Mouse (Mus musculus) stomach, embryonic 14.5 days (tissue): ENCODE data around the gene Prpsap1. TPM values are rescaled to one million over a fixed set of nuclear protein-coding genes. Genes with fewer than 3 reads are reported as not detected.
"Not testable (repeated sequence)": the region's sequence is repeated elsewhere in the genome, so short reads cannot be mapped to it uniquely, and the experiment has no call there.

ENCODE experiments used
- ATAC-seq: fragments of 200-750 bp; cut with Nextera tagmentation; 2 replicates; pipeline ENCODE4 v1.8.0; 2017; ENCODE audit warnings: low read depth, moderate TSS enrichment; ENCODE audit not compliant: insufficient number of reproducible peaks, insufficient read depth, low FRiP score
- H3K27ac ChIP-seq: fragments of 300-500 bp; sonication (generic); 2 replicates; pipeline ENCODE4 v1.5.1; 2014; ENCODE audit warnings: mild to moderate bottlenecking, low read length, moderate library complexity, mixed read lengths
- H3K27me3 ChIP-seq: fragments of 300-500 bp; sonication (generic); 2 replicates; pipeline ENCODE4 v1.6.1; 2014; ENCODE audit warnings: low read length, control low read depth, mixed read lengths; ENCODE audit not compliant: control insufficient read depth, insufficient read depth
- H3K36me3 ChIP-seq: fragments of 300-500 bp; sonication (generic); 2 replicates; pipeline ENCODE4 v1.6.1; 2014; ENCODE audit warnings: mild to moderate bottlenecking, control low read depth, low read length, moderate library complexity, mixed read lengths; ENCODE audit not compliant: control insufficient read depth, insufficient read depth
- H3K4me1 ChIP-seq: fragments of 300-500 bp; sonication (generic); 2 replicates; pipeline ENCODE4 v1.6.1; 2014; ENCODE audit warnings: low read length, control low read depth, mixed read lengths; ENCODE audit not compliant: control insufficient read depth, insufficient read depth
- H3K4me2 ChIP-seq: fragments of 300-500 bp; sonication (generic); replicated peaks from 2 replicates; pipeline ENCODE4 v1.6.1; 2014; ENCODE audit warnings: low read depth, low read length, control low read depth
- H3K4me3 ChIP-seq: fragments of 300-500 bp; sonication (generic); 2 replicates; pipeline ENCODE4 v1.5.1; 2014; ENCODE audit warnings: low read depth, low read length, control low read depth
- H3K9ac ChIP-seq: fragments of 300-500 bp; sonication (generic); replicated peaks from 2 replicates; pipeline ENCODE4 v1.6.1; 2014; ENCODE audit warnings: low read depth, mild to moderate bottlenecking, control low read depth, low read length, moderate library complexity, mixed read lengths
- H3K9me3 ChIP-seq: fragments of 300-500 bp; sonication (generic); 2 replicates; pipeline ENCODE4 v1.6.1; 2016; ENCODE audit warnings: low read depth, low read length, control low read depth; ENCODE audit not compliant: control insufficient read depth
- WGBS: fragments of 180-500 bp; shearing (Covaris S2); extraction: QIAGEN DNeasy Blood & Tissue Kit; methylation state at CpG from one replicate; pipeline ENCODE4 v1.1.7; 2014; 5-methylcytosine and 5-hydroxymethylcytosine counted together
- polyA plus RNA-seq: library from polyadenylated mRNA; unstranded; fragments of >200 nt; fragmentation: Nextera tagmentation; extraction: Ambion mirVana; gene quantifications from 2 replicates; pipeline ENCODE4 v1.2.1, GENCODE M21; 2014

The Prpsap1 gene
- polyA plus RNA-seq, 1 experiment from 2014 or later, result 218 TPM

DNA sequence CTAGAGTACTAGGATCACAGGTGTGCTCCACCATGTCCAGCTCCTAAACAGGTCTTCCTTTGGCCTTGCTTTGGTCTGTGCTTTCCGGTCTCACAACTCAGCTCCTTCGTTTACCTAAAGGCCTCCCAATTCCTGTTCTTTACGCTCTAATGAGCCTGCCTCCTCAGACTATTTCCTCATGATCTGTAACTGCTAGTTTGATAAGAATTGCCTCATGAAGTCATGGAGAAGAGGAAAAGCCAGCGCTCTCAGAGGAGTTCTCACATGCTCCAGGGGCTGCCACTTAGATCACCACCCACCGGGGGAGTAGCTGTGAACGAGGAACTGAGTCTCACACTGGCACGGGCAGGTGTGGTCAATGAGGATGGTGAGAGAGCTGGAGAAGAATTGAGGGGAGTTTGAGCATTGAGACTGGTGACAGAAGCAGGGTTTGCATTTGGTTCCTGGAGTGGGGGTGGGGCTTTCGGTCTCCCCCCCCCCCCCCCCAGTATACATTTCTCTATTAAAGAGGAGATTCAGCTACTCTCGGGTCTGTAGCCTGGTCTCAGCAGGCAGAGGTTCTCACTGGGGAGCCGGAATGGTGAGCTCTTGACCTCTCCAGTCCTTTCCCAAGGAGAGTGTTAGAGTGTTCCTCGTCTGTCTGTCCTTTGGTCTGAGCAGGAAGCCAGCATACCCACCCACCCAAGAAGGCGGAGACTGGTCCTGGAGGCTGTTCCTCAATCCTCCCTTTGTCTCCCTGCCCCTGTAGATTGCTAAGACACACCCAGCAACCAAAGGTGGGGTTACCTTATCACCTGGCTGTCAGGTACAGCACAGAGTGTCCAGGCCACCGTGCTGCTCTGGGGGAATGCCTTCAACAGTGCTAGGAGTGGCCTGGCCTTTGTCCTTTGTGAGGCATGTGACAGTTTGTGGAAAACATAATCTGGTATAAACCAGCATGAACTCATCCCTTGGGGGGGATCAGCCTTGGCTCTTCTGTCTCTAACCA is 64.8 kb downstream of the Prpsap1 start:
- H3K27ac ChIP-seq, result peak overlapping the region; percentile 62
- no peaks in the 10 kb centered on the region for H3K9me3 ChIP-seq
- no peaks in the 10 kb centered on the region for H3K36me3 ChIP-seq
- 0 out of 2 replicates have a peak, but pooled peaks cover 4% of the 10 kb centered on the region for H3K4me1 ChIP-seq
- WGBS, result 39% methylated on average over 13 of the region's 13 CpGs
- H3K4me3 ChIP-seq, result no peak overlapping the region
- peak; percentile 64 for ATAC-seq
- no peaks in the 10 kb centered on the region for H3K27me3 ChIP-seq
- H3K4me2 ChIP-seq, result no peak overlapping the region
- H3K9ac ChIP-seq, result no peak overlapping the region

DNA sequence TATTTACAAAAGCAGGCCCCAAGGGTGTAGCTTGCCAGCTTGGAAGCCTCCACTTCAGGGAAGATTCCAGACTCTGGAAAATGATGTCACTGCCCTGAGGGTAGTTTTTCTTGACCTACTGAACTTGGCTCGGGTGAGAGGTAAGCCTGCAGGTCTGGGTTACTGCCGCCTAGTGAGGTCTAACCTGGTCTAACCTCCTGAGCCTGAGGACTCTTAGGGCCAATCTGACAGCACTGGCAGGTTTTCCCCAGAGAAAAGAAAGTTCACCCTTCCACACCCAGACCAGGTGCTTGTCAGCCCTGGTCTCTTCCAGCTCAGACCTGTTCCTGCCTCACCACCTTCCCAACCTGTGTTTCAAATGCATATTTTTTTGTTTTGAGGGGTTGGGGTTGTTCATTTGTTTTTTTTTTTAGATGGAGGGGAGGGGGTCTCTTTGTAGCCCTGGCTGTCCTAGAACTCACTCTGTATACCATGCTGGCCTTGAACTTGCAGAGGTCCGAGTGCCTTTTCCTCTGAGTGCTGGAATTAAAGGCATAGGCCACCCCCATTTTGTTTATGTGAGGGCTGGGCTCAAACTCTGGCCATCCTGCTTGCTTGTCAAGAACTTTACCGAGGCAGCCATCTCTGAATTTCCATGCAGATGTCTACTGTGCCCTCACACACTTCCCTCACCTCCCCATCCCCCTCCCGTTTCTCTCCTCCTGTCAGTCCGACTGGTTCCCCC is 67.0 kb downstream of the Prpsap1 start:
- Histone ChIP-seq H3K27ac (no peak overlapping the region), H3K4me2 (no peak overlapping the region), H3K4me3 (no peak overlapping the region), H3K27me3 (no peaks in the 10 kb centered on the region), H3K9me3 (no peaks in the 10 kb centered on the region), H3K9ac (no peak overlapping the region), H3K4me1 (0 out of 2 replicates have a peak, but pooled peaks cover 4% of the 10 kb centered on the region), H3K36me3 (no peaks in the 10 kb centered on the region)
- no peak for ATAC-seq
- WGBS, result 66% methylated on average over 6 of the region's 6 CpGs

DNA sequence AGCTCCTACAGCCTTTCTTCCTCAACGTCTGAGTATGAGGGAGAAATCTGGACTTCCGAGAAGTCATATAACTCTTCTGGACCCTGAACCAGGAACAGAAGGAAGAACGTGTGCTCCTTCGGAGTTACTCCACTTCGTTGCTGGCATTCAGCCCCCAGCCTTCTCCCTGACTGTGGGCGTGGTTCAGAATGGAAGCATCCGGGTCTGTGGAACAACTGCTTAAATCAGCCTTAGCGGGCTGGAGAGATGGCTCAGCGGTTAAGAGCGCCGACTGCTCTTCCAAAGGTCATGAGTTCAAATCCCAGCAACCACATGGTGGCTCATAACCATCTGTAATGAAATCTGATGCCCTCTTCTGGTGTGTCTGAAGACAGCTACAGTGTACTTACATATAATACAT is 67.7 kb downstream of the Prpsap1 start:
- H3K4me2 ChIP-seq, ATAC-seq, H3K4me1 ChIP-seq, H3K36me3 ChIP-seq, H3K27ac ChIP-seq, H3K9ac ChIP-seq, H3K4me3 ChIP-seq, H3K27me3 ChIP-seq, H3K9me3 ChIP-seq: not testable (repeated sequence)
- 82% methylated on average over 11 of the region's 11 CpGs for WGBS

- Histone ChIP-seq H3K4me2 (no peak overlapping the region), H3K27ac (no peak overlapping the region), H3K27me3 (no peaks in the 10 kb centered on the region), H3K9ac (no peak overlapping the region), H3K9me3 (no peaks in the 10 kb centered on the region), H3K4me1 (0 out of 2 replicates have a peak, but pooled peaks cover 3% of the 10 kb centered on the region), H3K4me3 (no peak overlapping the region), H3K36me3 (no peaks in the 10 kb centered on the region)
- 54% methylated on average over 8 of the region's 8 CpGs for WGBS
- no peak for ATAC-seq
Observed at GRCm38 (mm10) chr11:116424621-116425407, 69.2 kb downstream of the Prpsap1 start.

GRCm38 (mm10) chr11:116423782-116424620 is 70.0 kb downstream of the Prpsap1 start:
- no peak overlapping the region for H3K9ac ChIP-seq
- WGBS, result 68% methylated on average over 10 of the region's 10 CpGs
- H3K27me3 ChIP-seq, result no peaks in the 10 kb centered on the region
- H3K27ac ChIP-seq, result no peak overlapping the region
- H3K4me3 ChIP-seq, result no peak overlapping the region
- no peak for ATAC-seq
- no peak overlapping the region for H3K4me2 ChIP-seq
- H3K36me3 ChIP-seq, result no peaks in the 10 kb centered on the region
- no peaks in the 10 kb centered on the region for H3K4me1 ChIP-seq
- H3K9me3 ChIP-seq, result no peaks in the 10 kb centered on the region

DNA sequence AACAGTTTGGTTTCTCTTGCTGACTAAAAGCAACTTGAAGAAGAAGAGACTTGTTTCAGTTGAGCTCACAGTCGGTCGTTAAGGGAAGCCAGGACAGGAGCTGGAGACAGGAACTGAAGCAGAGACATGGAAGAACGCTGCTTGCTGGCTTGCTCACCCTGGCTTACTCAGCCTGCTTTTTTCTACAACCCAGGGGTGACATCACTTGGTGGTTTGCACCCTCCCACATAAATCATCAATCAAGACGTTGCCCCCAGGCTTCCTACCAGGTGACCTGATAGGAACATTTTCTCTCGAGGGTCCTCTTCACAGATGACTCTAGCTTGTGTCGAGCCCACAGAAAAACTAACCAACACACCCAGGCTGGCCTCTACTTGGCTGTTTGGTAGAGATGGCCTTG is 70.8 kb downstream of the Prpsap1 start:
- H3K4me1 ChIP-seq, result peaks cover 6% of the 10 kb centered on the region; the same call in 1 of the 2 replicates
- no peak overlapping the region for H3K27ac ChIP-seq
- no peak overlapping the region for H3K4me3 ChIP-seq
- H3K36me3 ChIP-seq, result no peaks in the 10 kb centered on the region
- 76% methylated on average over 6 of the region's 6 CpGs for WGBS
- H3K27me3 ChIP-seq, result no peaks in the 10 kb centered on the region
- H3K4me2 ChIP-seq, result no peak overlapping the region
- ATAC-seq, result no peak
- no peaks in the 10 kb centered on the region for H3K9me3 ChIP-seq
- H3K9ac ChIP-seq, result no peak overlapping the region

GRCm38 (mm10) chr11:116422562-116422961 is 71.4 kb downstream of the Prpsap1 start:
- Histone ChIP-seq H3K9ac (no peak overlapping the region), H3K4me2 (no peak overlapping the region), H3K9me3 (no peaks in the 10 kb centered on the region), H3K27ac (no peak overlapping the region), H3K36me3 (no peaks in the 10 kb centered on the region), H3K4me1 (peaks cover 9% of the 10 kb centered on the region; the same call in 1 of the 2 replicates), H3K4me3 (no peak overlapping the region), H3K27me3 (no peaks in the 10 kb centered on the region)
- 90% methylated on average over 2 of the region's 2 CpGs for WGBS
- ATAC-seq, result no peak
